Mouse (Mus musculus) G1E (cell line): Measurements from ENCODE around the gene Mrpl38.

Experiments
- CTCF ChIP-seq: IDR thresholded peaks from 2 replicates; pipeline ENCODE4 v1.5.1; 2012; ENCODE audit warnings: low read depth, low read length, inconsistent platforms, mixed read lengths
- GATA1 ChIP-seq: IDR thresholded peaks from 2 replicates; pipeline ENCODE4 v1.6.1; 2012; ENCODE audit warnings: borderline replicate concordance, low read length, inconsistent platforms, mixed read lengths
- GATA2 ChIP-seq: IDR thresholded peaks from 2 replicates; pipeline ENCODE4 v1.6.1; 2012; ENCODE audit warnings: low read depth, low read length, inconsistent platforms, borderline replicate concordance
- POLR2AphosphoS5 ChIP-seq: IDR thresholded peaks from 2 replicates; pipeline ENCODE4 v1.6.1; 2012; ENCODE audit warnings: low read depth, low read length, inconsistent platforms; ENCODE audit not compliant: insufficient replicate concordance
- TAL1 ChIP-seq: conservative IDR thresholded peaks from 2 replicates; pipeline ENCODE4 v1.6.1; 2012; ENCODE audit warnings: low read depth, low read length, inconsistent platforms, mixed read lengths

DNA sequence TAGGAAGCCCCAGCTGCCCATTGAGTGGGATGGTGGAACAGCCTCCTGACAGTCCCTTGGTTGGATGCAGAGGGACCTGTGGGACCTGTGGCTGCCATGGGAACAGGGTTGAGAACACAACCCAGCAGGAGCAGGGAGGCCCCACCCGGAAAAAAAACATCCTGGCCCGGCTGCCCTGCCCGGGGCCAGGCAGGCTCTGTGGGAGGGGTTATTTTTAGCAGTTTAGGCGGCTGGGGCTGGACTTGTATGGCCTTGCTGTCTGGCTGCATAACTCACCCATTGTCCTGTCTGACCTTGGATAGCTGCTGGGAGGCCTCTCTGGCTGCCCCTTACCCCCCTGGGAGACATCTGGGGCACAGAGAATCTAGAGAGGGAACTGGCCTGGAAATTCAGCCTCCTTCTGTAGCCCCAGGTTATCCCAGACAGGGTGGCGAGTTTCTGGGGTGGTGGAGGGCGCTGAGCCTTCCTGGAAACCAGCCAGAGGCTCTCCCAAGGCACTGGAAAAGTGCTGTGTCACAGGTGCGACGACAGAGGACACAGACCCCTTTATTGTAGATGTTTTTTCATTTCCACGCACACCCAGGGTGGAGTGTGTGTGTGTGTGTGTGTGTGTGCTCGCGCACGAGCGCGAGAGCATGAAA, 34.5 kb downstream of the Mrpl38 start:
- TF ChIP-seq CTCF (no peak), GATA1 (no peak), POLR2AphosphoS5 (no peak), GATA2 (no peak), TAL1 (no peak)
